Mouse (Mus musculus): Measurements from ENCODE around the gene Chchd3.

DNA sequence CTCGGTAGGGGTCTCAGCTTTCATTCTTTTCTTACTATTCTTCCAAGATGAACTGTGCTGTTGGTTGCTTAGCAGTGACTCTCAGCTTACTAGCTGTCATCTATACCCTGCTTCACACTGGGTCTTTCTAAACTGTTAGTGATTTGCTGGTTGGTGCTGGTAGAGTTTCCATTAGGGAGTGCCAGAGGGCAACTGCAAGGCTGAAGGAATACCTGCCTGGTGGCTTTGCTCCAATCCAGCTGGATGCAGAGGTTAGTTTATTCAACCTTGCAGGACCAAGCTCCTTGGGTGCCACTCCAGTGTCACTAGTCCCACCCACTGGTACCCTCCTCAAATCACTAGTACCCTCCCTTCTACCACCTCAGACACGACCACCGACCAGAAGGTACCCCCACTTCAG is 81.2 kb downstream of the Chchd3 start:
- TF ChIP-seq CTCF (conservative IDR thresholded peaks at IDR 0.05; ENCODE audit: low read length) (no peak), POU5F1 (IDR thresholded peaks at IDR 0.05; ENCODE audit: borderline replicate concordance, low read length) (no peak), NANOG (IDR thresholded peaks at IDR 0.05; ENCODE audit: borderline replicate concordance, low read length) (no peak)
